Mouse (Mus musculus): ENCODE results near the gene Olfr48. TPM values are rescaled to one million over a fixed set of nuclear protein-coding genes. Genes with fewer than 3 reads are reported as not detected.

Olfr48 gene
- polyA plus RNA-seq (2015; fragmentation: Nextera tagmentation; extraction: Ambion mirVana) = not detected in 2 replicates

DNA sequence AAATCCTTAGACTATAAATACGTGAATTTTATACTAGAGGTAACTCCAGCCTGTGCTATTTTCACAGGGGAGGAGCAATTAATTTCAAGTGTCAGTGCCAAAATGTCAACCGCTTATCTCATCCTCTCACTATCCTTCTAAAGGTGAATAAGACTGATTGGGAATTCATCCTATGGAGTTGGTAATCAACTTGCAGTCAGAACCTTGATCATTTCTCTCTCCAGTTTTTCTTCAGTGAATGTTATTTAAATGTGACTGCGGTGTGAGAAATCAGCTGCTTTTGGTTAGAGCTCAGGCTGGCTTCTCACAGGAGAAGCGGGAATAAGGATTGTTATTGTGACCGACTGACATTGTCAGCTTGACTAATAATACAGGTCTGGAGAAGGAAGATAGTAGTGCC, at the start of gene Olfr48:
Gene Olfr48, minus strand, starts transcription at position 101 of the 400 bp plus-strand sequence.
- H3K9ac ChIP-seq (ENCODE audit: low read length) = no peak within 1 kb of the TSS
- WGBS = 75% methylated on average over 5 of the region's 5 CpGs
- no peak within 1 kb of the TSS for H3K4me2 ChIP-seq (ENCODE audit: low read depth, low read length)
- no peaks in the 10 kb centered on the region for H3K4me1 ChIP-seq (ENCODE audit: control insufficient read depth, insufficient read depth, low read length)
- H3K27me3 ChIP-seq (ENCODE audit: control insufficient read depth, insufficient read depth, low read length) = no peaks in the 10 kb centered on the region
- no peak for ATAC-seq (replicated peaks; ENCODE audit: extremely low read depth, insufficient read depth, low FRiP score)
- H3K4me3 ChIP-seq (ENCODE audit: low read length) = no peak within 1 kb of the TSS
- H3K9me3 ChIP-seq (replicated peaks; ENCODE audit: control insufficient read depth, low read length) = no peaks in the 10 kb centered on the region
- no peak within 1 kb of the TSS for H3K27ac ChIP-seq (ENCODE audit: low read length)
- no peaks in the 10 kb centered on the region for H3K36me3 ChIP-seq (ENCODE audit: control insufficient read depth, insufficient read depth)

DNA sequence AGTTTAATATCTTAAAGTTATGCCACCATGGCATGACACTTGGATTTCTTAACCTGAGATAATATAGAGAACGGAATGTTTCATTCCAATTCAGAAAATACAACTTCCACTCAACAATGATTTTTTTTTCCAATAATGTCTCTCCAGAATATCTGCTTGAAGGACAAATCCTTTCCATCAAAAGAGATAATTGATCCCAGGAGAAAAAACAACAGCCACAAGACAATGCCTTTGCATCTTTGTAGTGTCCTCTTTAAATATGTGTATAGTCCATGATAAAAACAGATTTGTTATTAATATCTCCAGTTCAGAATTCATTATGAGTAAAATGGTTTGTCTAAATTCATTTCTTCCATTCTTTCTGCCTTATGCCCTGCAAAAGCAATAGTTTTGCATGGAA, 30.1 kb upstream of the Olfr48 start, which contains the start of gene Olfr1257:
Gene Olfr1257, plus strand, starts transcription at position 301 of the 400 bp plus-strand sequence.
- H3K4me2 ChIP-seq (ENCODE audit: low read depth, low read length) = no peak within 1 kb of the TSS
- no peak for ATAC-seq (replicated peaks; ENCODE audit: extremely low read depth, insufficient read depth, low FRiP score)
- WGBS = 79% methylated on average over 1 of the region's 1 CpGs

GRCm38 (mm10) chr2:89849230-89849629, 1.2 kb upstream of the Olfr48 start:
- no peak overlapping the region for H3K4me2 ChIP-seq (ENCODE audit: low read depth, low read length)
- no peak for ATAC-seq (replicated peaks; ENCODE audit: extremely low read depth, insufficient read depth, low FRiP score)
- H3K36me3 ChIP-seq (ENCODE audit: control insufficient read depth, insufficient read depth) = no peaks in the 10 kb centered on the region
- 71% methylated on average over 1 of the region's 1 CpGs for WGBS
- H3K27ac ChIP-seq (ENCODE audit: low read length) = no peak overlapping the region
- H3K9ac ChIP-seq (ENCODE audit: low read length) = no peak overlapping the region
- H3K27me3 ChIP-seq (ENCODE audit: control insufficient read depth, insufficient read depth, low read length) = no peaks in the 10 kb centered on the region
- no peak overlapping the region for H3K4me3 ChIP-seq (ENCODE audit: low read length)
- no peaks in the 10 kb centered on the region for H3K9me3 ChIP-seq (replicated peaks; ENCODE audit: control insufficient read depth, low read length)
- H3K4me1 ChIP-seq (ENCODE audit: control insufficient read depth, insufficient read depth, low read length) = no peaks in the 10 kb centered on the region

More for the DNA sequence above, 30.1 kb upstream of the Olfr48 start, which contains the start of gene Olfr1257:
- H3K36me3 ChIP-seq (ENCODE audit: control insufficient read depth, insufficient read depth) = no peaks in the 10 kb centered on the region
- no peak within 1 kb of the TSS for H3K27ac ChIP-seq (ENCODE audit: low read length)
- no peaks in the 10 kb centered on the region for H3K9me3 ChIP-seq (replicated peaks; ENCODE audit: control insufficient read depth, low read length)
- no peaks in the 10 kb centered on the region for H3K4me1 ChIP-seq (ENCODE audit: control insufficient read depth, insufficient read depth, low read length)
- H3K9ac ChIP-seq (ENCODE audit: low read length) = no peak within 1 kb of the TSS
- H3K27me3 ChIP-seq (ENCODE audit: control insufficient read depth, insufficient read depth, low read length) = no peaks in the 10 kb centered on the region
- no peak within 1 kb of the TSS for H3K4me3 ChIP-seq (ENCODE audit: low read length)

DNA sequence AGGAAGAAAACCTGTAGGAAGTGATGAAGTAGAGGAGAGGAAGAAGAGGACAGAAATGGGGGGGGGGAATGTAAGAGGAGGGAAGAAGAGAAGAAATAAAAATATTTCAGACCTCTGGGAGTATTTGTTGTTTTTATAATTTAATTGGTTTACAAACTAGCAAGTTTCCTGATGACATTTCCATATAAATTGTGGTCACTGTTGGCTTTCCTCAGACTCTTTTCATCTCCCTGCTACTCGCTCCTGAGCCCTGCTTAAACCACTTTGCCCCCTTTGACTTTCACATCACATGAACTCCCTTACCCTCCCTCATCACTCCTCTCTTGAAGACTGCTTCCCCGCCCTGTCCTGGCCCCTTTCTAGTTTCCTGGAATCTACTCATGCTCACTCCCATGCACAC, 6.5 kb downstream of the Olfr48 start, which contains the start of gene Olfr1256:
Gene Olfr1256, minus strand, starts transcription at position 101 of the 400 bp plus-strand sequence.
- no peak within 1 kb of the TSS for H3K27ac ChIP-seq (ENCODE audit: low read length)
- no peaks in the 10 kb centered on the region for H3K4me1 ChIP-seq (ENCODE audit: control insufficient read depth, insufficient read depth, low read length)
- no peaks in the 10 kb centered on the region for H3K36me3 ChIP-seq (ENCODE audit: control insufficient read depth, insufficient read depth)
- H3K4me3 ChIP-seq (ENCODE audit: low read length) = no peak within 1 kb of the TSS
- no peak within 1 kb of the TSS for H3K4me2 ChIP-seq (ENCODE audit: low read depth, low read length)
- no peaks in the 10 kb centered on the region for H3K9me3 ChIP-seq (replicated peaks; ENCODE audit: control insufficient read depth, low read length)
- H3K27me3 ChIP-seq (ENCODE audit: control insufficient read depth, insufficient read depth, low read length) = no peaks in the 10 kb centered on the region
- H3K9ac ChIP-seq (ENCODE audit: low read length) = no peak within 1 kb of the TSS
- WGBS = 65% methylated on average over 2 of the region's 2 CpGs
- ATAC-seq (replicated peaks; ENCODE audit: extremely low read depth, insufficient read depth, low FRiP score) = no peak

GRCm38 (mm10) chr2:89820216-89820615, 27.8 kb downstream of the Olfr48 start:
- Histone ChIP-seq H3K27me3 (ENCODE audit: control insufficient read depth, insufficient read depth, low read length) (no peaks in the 10 kb centered on the region), H3K9ac (ENCODE audit: low read length) (no peak overlapping the region), H3K4me3 (ENCODE audit: low read length) (no peak overlapping the region), H3K36me3 (ENCODE audit: control insufficient read depth, insufficient read depth) (no peaks in the 10 kb centered on the region), H3K27ac (ENCODE audit: low read length) (no peak overlapping the region), H3K9me3 (replicated peaks; ENCODE audit: control insufficient read depth, low read length) (no peaks in the 10 kb centered on the region), H3K4me1 (ENCODE audit: control insufficient read depth, insufficient read depth, low read length) (no peaks in the 10 kb centered on the region), H3K4me2 (ENCODE audit: low read depth, low read length) (no peak overlapping the region)
- no peak for ATAC-seq (replicated peaks; ENCODE audit: extremely low read depth, insufficient read depth, low FRiP score)
- 63% methylated on average over 1 of the region's 1 CpGs for WGBS

DNA sequence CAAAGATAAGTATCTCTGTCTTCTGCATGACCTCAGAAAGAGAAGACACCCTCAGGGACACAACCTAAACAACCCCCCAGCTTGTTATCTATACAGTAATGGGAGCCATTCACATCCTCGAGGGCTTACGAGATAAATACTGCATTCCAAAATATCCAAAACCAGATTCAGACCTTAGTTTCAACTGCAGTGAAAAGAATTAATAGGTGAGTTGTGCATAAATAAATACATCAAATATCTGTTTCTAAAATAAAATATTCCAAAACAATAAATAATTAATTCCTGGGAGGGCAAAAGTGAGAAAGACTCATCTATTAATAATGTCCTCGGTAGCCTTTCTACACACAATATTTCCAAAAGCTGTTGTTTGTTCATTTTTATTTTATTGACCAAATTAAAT, 36.3 kb downstream of the Olfr48 start, which contains the start of gene Olfr1255:
Gene Olfr1255, plus strand, starts transcription at position 301 of the 400 bp plus-strand sequence.
- H3K4me3 ChIP-seq (ENCODE audit: low read length) = no peak within 1 kb of the TSS
- WGBS = 65% methylated on average over 3 of the region's 3 CpGs
- H3K4me1 ChIP-seq (ENCODE audit: control insufficient read depth, insufficient read depth, low read length) = no peaks in the 10 kb centered on the region
- no peak within 1 kb of the TSS for H3K9ac ChIP-seq (ENCODE audit: low read length)
- no peaks in the 10 kb centered on the region for H3K27me3 ChIP-seq (ENCODE audit: control insufficient read depth, insufficient read depth, low read length)
- H3K9me3 ChIP-seq (replicated peaks; ENCODE audit: control insufficient read depth, low read length) = no peaks in the 10 kb centered on the region
- H3K4me2 ChIP-seq (ENCODE audit: low read depth, low read length) = no peak within 1 kb of the TSS
- ATAC-seq (replicated peaks; ENCODE audit: extremely low read depth, insufficient read depth, low FRiP score) = no peak
- H3K27ac ChIP-seq (ENCODE audit: low read length) = no peak within 1 kb of the TSS
- H3K36me3 ChIP-seq (ENCODE audit: control insufficient read depth, insufficient read depth) = no peaks in the 10 kb centered on the region

DNA sequence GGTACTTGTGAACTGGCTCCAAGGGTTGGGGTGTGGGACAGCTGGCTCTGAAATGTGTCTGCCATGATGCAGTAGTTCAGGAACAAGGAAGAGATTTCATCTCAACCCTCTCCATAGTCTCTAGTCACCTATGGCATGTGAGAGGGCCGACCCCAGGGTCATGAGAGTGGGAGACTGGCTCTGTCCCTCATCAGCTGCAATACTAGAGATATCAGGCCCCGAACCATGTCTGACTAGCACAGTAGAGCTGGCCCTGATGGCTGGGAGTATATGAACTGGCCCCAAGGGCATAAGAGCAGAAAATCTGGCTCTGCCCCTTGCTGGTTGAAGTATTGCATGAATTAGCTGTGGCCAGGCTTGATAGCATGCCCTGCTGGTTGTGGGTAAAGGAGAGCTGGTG, 37.3 kb downstream of the Olfr48 start:
- Histone ChIP-seq H3K27ac (ENCODE audit: low read length) (no peak overlapping the region), H3K9ac (ENCODE audit: low read length) (no peak overlapping the region), H3K27me3 (ENCODE audit: control insufficient read depth, insufficient read depth, low read length) (no peaks in the 10 kb centered on the region), H3K9me3 (replicated peaks; ENCODE audit: control insufficient read depth, low read length) (no peaks in the 10 kb centered on the region), H3K36me3 (ENCODE audit: control insufficient read depth, insufficient read depth) (no peaks in the 10 kb centered on the region), H3K4me2 (ENCODE audit: low read depth, low read length) (no peak overlapping the region), H3K4me1 (ENCODE audit: control insufficient read depth, insufficient read depth, low read length) (no peaks in the 10 kb centered on the region), H3K4me3 (ENCODE audit: low read length) (no peak overlapping the region)
- ATAC-seq (replicated peaks; ENCODE audit: extremely low read depth, insufficient read depth, low FRiP score) = no peak
- WGBS = 73% methylated on average over 2 of the region's 2 CpGs

GRCm38 (mm10) chr2:89799583-89799982, 48.4 kb downstream of the Olfr48 start:
- Histone ChIP-seq H3K4me1 (ENCODE audit: control insufficient read depth, insufficient read depth, low read length) (no peaks in the 10 kb centered on the region), H3K27me3 (ENCODE audit: control insufficient read depth, insufficient read depth, low read length) (no peaks in the 10 kb centered on the region), H3K27ac (ENCODE audit: low read length) (no peak overlapping the region), H3K4me2 (ENCODE audit: low read depth, low read length) (no peak overlapping the region), H3K9ac (ENCODE audit: low read length) (no peak overlapping the region), H3K9me3 (replicated peaks; ENCODE audit: control insufficient read depth, low read length) (no peaks in the 10 kb centered on the region), H3K36me3 (ENCODE audit: control insufficient read depth, insufficient read depth) (no peaks in the 10 kb centered on the region), H3K4me3 (ENCODE audit: low read length) (no peak overlapping the region)
- ATAC-seq (replicated peaks; ENCODE audit: extremely low read depth, insufficient read depth, low FRiP score) = no peak
- 89% methylated on average over 3 of the region's 3 CpGs for WGBS

GRCm38 (mm10) chr2:89793519-89793918, 54.5 kb downstream of the Olfr48 start, which contains the start of gene Olfr1254:
Gene Olfr1254, minus strand, starts transcription at chr2:89793619.
- Histone ChIP-seq H3K4me3 (ENCODE audit: low read length) (no peak within 1 kb of the TSS), H3K4me2 (ENCODE audit: low read depth, low read length) (no peak within 1 kb of the TSS), H3K4me1 (ENCODE audit: control insufficient read depth, insufficient read depth, low read length) (no peaks in the 10 kb centered on the region), H3K27me3 (ENCODE audit: control insufficient read depth, insufficient read depth, low read length) (no peaks in the 10 kb centered on the region), H3K9me3 (replicated peaks; ENCODE audit: control insufficient read depth, low read length) (no peaks in the 10 kb centered on the region), H3K27ac (ENCODE audit: low read length) (no peak within 1 kb of the TSS), H3K9ac (ENCODE audit: low read length) (no peak within 1 kb of the TSS), H3K36me3 (ENCODE audit: control insufficient read depth, insufficient read depth) (no peaks in the 10 kb centered on the region)
- ATAC-seq (replicated peaks; ENCODE audit: extremely low read depth, insufficient read depth, low FRiP score) = no peak
